Mouse (Mus musculus): ENCODE measurements at regions not wholly inside any gene's neighbourhood (a gene's known extent, or its start where the extent isn't known, plus 50 kb on each side); places are given as distances from the start of the nearest gene placed in this dataset.

- no peak for TF ChIP-seq CTCF (IDR thresholded peaks at IDR 0.05; ENCODE audit: extremely low read depth, insufficient read depth, low read length)
- TF ChIP-seq POLR2A (IDR thresholded peaks at IDR 0.05; ENCODE audit: extremely low read depth, insufficient read depth, low read length), result no peak
These were observed 67.8 kb upstream of the Cdkn3 start for GRCm38 (mm10) chr14:46692571-46692970.
